In genomic region chrX:100741940-100742339, GRCm38 (mm10) we compare ENCODE assay signal across 9 mouse cellular contexts. TPM values are rescaled to one million over a fixed set of nuclear protein-coding genes. Genes with fewer than 3 reads are reported as not detected.
DNase-seq lines count a peak whose midpoint lies in the region.
"Had no signal": no experiment of that assay in that cellular context is flagged by ENCODE, and none has a peak within 500 bp of the region (broad histone marks: within the 10 kb centered on the region; RNA-seq: fewer than 3 reads in every experiment).

No protein-coding gene starts in this region.

- peak; percentile 1 to 28 for DNase-seq in CD8-positive naive resting alpha-beta T cell, adult 2 months (ENCODE audit: low read depth in 2 of 2, low spot score in 2 of 2)
- DNase-seq in R1 (ENCODE audit: low read depth, low spot score): peak; percentile 68
- DNase-seq in embryo, embryonic 11 days: peak; percentile 67
- peak; percentile 41 for DNase-seq in heart, adult 8-10 months (ENCODE audit: low spot score)
- DNase-seq in layer of hippocampus, adult 18-20 months (ENCODE audit: low spot score in 2 of 2): peak; percentile 74 to 90
- DNase-seq in lung, postnatal 36 days: peak; percentile 67
- peak; percentile 79 to 82 for DNase-seq in right cerebral cortex, adult 2 months (ENCODE audit: low spot score in 2 of 2)
- no peak for DNase-seq in urinary bladder, adult 2 months (ENCODE audit: low spot score)

RNA-seq across cellular contexts. Expression of gene Gdpd2, which starts 12.3 kb away (rescaled TPM):
- total RNA-seq in heart, adult 8-10 months (2022): not detected
- total RNA-seq in layer of hippocampus, adult 18-20 months (2021): 10 to 100 TPM in 1 of 2 experiments, 1 to 10 TPM in 1; 8.2 to 14.9 TPM
- polyA plus RNA-seq in urinary bladder, adult 2 months (2012; rRNA removed): 0.28 and 0.45 TPM in 2 replicates
- polyA plus RNA-seq: erythroblast, embryonic 14.5 days had no signal

RNA-seq across cellular contexts. Expression of gene Dlg3, which starts 25.6 kb away (rescaled TPM):
- 1 to 10 TPM; 2.0 to 4.3 (median 2.8) TPM for total RNA-seq in heart, adult 8-10 months (2022)
- 100 to 1,000 TPM; 149 to 153 TPM for total RNA-seq in layer of hippocampus, adult 18-20 months (2021)
- 29.3 and 33.7 TPM in 2 replicates for polyA plus RNA-seq in urinary bladder, adult 2 months (2012; rRNA removed)
- polyA plus RNA-seq: erythroblast, embryonic 14.5 days had no signal

Comparison
In these comparisons a context has a peak if more than half of its experiments do, and no peak if none do; other contexts are left out.
1. RNA of gene Gdpd2, which starts 12.3 kb away (total RNA-seq): 8.2 to 14.9 TPM in layer of hippocampus, adult 18-20 months; not detected in heart, adult 8-10 months; every median in the first group is over 4 times any median in the second.
2. RNA of gene Dlg3, which starts 25.6 kb away (total RNA-seq): 149 to 153 TPM in layer of hippocampus, adult 18-20 months; 2.0 to 4.3 TPM in heart, adult 8-10 months; every median in the first group is over 10 times any median in the second.